Mouse (Mus musculus) R1 (cell line): Measurements from ENCODE around the gene Aimp1.

ENCODE experiments used
- DNase-seq: peaks from one replicate; pipeline ENCODE4 v3.0.0-alpha.2; 2018; ENCODE audit warnings: low read depth, low spot score

Aimp1 gene

GRCm38 (mm10) chr3:132684231-132684928 is at the start of gene Aimp1:
TSS of gene Aimp1 (minus strand) at chr3:132684370.
- DNase-seq, result no peak

DNA sequence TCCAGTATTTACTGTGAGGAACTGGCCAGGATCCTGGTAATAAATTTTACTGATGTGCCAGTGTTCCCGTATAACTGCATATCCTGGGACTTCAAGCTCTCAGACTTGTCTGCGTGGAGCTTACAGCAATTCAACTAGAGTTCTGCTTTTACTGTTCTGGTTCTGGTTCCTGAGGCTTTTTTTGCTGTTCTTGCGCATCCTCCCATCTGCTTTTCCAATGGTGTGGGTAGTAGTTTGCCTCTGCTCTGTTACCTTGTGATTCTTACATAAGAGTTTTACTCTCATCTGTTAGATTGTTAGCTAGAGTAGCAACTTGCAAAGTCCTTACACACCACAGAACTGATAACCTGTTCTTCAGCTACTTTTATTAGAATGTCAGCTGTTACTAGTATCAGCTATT is 40.2 kb upstream of the Aimp1 start:
- DNase-seq, result no peak

DNA sequence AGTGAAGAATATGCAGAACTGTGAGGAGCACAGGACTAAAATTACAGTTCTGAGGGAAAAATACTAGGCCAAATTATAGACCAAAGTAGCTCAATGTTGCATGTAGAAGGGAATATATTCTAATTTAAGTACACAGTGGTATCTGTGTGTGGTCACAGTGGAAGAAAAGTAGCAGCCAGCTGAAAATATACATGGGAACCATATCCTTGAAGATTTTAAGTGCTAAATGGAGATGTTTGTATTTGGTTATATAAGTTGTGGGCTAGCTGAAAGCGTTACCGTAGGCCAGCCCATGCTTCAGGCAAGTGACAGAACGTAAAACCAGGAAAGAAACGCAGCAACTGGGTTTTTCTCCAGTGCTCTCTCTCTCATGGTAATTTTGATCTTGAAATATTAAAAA is 33.1 kb upstream of the Aimp1 start:
- no peak for DNase-seq

- no peak for DNase-seq
These were observed 29.7 kb upstream of the Aimp1 start for GRCm38 (mm10) chr3:132713913-132714312.

DNA sequence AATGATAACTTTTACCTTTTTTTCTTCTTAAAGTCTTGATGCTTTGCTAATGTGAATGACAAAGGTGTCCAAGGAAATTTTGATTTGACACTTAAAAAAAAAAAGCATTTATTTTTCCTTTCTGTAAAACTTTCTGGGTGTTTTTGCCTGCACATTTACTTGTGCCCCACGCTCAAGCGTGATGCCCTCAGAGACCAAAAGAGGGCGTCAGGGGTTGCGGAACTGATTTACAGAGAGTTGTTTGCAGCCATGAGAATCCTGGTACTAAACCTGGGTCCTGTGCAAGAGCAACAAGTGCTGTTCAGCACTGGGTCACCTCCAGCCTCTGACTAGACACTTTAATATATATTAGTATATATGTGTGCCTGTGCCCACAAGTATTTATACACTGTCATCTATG is 22.8 kb upstream of the Aimp1 start:
- peak; percentile 41 for DNase-seq

DNA sequence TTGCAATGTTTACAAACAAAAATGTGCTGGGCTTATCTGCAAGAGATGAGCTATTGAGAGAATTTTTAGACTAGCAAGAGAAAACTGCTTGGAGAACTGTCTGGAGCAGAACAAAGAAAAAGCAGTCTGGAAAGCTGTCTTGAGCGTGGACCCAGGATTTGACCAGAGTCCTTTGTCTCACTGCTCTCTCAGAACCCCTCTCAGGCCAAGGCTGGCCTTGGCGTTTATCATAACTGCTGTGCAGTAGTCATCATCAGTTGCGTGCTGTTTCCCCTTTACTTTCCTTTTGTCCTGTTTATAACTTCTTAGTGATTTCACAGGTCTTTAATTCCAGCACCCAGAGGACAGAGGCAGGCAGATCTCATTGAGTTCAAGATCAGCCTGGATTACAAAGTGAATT is 20.0 kb upstream of the Aimp1 start:
- DNase-seq, result no peak

- peak; percentile 24 for DNase-seq
These were observed 17.2 kb upstream of the Aimp1 start for GRCm38 (mm10) chr3:132701368-132701767.

DNA sequence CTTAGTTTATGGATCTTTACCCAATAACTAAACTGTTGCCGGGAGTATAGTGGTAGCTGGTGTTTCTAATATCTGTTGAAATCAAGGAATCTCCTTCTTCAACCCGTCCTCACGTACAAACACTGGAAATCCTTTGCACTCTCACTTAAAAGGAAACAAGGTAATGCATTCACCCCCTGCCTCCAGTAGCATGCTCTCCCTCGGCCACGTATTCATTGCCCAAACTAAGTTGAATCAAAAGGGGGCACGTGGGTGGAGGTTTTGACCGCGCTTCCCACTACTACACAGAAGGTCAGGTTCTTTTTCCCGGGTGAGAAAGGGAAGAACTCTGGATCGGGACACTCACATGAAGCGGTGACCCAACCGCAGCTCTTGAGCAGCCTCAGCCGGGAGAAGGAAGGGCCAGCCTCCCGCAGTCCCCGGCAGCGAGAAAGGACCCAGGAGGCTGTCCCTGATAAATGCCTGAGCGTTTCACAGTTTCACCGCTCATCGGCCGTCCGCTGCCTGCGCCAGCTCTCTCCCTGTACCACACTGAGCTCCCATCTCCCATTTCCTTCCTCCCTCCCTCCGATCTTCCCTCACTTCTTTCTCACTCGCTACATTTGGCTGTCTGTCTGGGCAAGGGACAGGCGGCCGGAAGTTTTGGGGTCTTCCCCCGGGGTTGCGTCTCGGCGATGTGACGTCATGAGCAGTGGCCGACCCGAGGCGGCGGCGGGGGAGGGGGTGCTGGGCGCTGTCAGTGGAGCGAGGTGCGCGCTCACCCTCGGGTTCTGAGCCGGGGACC is 531 bp downstream of the Aimp1 start, which contains the start of gene Tbck:
TSS of gene Tbck (plus strand) at position 698 of the 784 bp plus-strand sequence.
- peak; percentile 92 for DNase-seq

- DNase-seq, result no peak
These were observed 6.7 kb downstream of the Aimp1 start for GRCm38 (mm10) chr3:132677494-132677893.

- no peak for DNase-seq
These were observed 28.2 kb downstream of the Aimp1 start for GRCm38 (mm10) chr3:132655955-132656354.

DNA sequence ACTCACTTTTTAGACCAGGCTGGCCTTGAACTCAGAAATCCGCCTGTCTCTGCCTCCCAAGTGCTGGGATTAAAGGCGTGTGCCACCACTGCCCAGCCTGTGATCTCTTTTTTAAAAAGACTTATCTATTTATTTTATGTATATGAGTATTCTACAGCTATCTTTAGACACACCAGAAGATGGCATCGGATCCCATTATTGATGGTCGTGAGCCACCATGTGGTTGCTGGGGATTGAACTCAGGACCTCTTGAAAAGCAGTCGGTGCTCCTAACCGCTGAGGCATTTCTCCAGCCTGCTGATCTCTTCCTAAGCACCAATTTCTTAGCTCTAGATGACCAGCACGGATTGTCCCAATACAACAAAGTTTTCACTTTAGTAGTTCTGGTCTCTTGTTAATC is 30.2 kb downstream of the Aimp1 start:
- DNase-seq, result no peak

DNA sequence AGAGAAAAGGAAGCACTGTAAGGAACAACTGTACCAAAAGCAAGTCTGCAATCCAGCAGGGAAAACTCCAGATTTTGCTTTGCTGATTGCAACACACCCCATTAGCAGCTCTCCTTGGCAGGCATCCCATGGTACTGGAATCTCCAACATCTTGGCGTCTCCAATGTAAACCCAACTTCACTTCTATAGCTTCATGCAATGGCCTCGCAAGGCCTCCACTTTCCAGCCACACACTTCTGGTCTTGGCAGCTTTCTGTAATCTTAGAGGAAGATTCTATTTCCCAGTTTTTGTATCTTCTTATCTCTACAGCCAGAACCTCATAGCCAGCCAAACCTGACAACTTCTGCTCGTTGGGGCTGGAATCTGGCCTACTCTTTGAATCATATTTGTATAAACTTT is 32.4 kb downstream of the Aimp1 start:
- no peak for DNase-seq

- DNase-seq, result no peak
These were observed 34.0 kb downstream of the Aimp1 start for GRCm38 (mm10) chr3:132650191-132650590.

GRCm38 (mm10) chr3:132649368-132649767 is 34.8 kb downstream of the Aimp1 start:
- DNase-seq, result no peak

DNA sequence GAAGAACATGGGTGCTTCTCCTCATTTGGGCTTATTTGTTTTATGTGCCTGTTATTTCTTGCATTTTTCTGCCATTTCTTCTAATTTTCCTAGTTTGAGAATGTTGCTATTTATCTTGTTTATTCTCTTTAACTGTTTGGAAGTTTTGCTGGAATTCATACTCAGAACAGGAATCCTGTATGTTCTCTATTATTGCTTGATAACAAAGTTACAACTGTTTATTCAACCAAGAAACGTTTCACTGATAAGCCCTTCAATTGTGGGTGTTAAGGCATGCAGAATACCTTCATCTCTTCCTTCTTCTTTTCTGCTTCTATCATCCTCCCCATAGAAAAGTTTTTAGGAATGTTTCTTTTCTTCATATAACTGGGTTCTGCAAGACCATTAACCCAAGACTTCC is 37.4 kb downstream of the Aimp1 start:
- no peak for DNase-seq

DNA sequence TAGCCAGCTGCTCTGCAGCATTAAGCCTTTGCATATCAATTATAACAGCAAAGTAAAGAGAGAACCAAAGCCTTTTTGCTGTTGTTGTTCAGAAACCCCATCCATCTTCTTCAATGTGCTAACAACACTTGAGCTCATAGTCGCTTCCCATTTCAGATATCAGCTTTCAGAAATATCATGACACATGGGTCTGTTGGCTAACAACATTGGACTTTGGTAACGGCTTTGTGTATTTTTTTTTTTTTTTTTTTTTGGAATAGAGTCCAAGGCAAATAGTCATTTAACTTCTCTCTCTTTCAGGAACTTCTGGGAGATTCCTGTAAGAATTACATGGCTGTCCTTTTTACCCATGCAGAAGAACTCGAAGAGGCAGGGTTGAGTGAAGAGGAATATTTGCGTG is 40.1 kb downstream of the Aimp1 start:
- no peak for DNase-seq

DNA sequence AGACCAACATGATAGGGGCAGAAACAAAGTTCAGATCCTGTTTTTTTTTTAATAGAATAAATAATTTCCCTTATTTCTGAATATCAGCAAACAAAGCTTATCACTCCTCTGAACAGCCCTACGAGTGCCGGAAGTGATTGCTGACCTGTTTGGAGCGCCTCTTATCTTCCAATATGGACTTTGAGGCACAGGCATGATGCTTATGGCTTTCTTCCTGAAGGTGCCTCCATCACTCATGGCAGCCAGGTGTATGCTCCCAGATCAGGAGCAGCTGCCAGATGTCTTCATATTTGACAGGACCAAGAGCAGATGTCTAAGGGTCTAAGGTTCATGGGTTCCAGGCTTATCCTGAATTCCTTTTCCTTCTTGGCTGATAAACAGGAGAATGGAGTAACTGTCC is 47.1 kb downstream of the Aimp1 start:
- DNase-seq, result no peak

DNA sequence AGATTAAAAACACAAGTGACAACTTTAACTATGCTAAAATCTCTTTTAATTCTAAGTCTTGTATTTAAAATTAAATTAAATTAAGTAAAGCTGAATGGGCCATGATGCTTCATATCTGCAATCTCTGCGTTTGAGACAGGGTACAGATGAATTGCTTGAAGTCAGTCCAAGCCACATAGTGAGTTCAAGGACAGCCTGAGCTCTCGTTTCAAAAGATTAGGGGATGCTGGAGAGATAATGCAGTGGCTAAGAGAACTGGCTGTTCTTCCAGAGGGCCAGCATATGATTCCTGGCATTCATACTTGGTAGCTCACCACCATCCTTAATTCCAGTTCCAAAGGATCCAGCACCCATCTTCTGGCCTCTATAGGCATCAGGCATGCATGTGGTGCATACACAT is 50.9 kb downstream of the Aimp1 start:
- no peak for DNase-seq

GRCm38 (mm10) chr3:132629601-132630239 is 54.5 kb downstream of the Aimp1 start, which contains the start of gene Gimd1:
TSS of gene Gimd1 (plus strand) at chr3:132629820.
- no peak for DNase-seq

GRCm38 (mm10) chr3:132628741-132629140 is 55.4 kb downstream of the Aimp1 start:
- DNase-seq, result peak; percentile 10
